Mouse (Mus musculus) kidney, adult 11 months (tissue): ENCODE data around the gene Prickle4.

ENCODE experiments used
- DNase-seq: peaks from one replicate; pipeline ENCODE4 v3.0.0; 2022

Prickle4 gene

GRCm38 (mm10) chr17:47694503-47695336 lies at the start of gene Prickle4:
Gene Prickle4 (minus strand): TSS chr17:47694736.
- DNase-seq = peak; percentile 97

- no peak for DNase-seq
These were observed 49.5 kb upstream of the Prickle4 start for GRCm38 (mm10) chr17:47744086-47744485.

GRCm38 (mm10) chr17:47742991-47743734 lies 48.6 kb upstream of the Prickle4 start:
- DNase-seq = no peak

DNA sequence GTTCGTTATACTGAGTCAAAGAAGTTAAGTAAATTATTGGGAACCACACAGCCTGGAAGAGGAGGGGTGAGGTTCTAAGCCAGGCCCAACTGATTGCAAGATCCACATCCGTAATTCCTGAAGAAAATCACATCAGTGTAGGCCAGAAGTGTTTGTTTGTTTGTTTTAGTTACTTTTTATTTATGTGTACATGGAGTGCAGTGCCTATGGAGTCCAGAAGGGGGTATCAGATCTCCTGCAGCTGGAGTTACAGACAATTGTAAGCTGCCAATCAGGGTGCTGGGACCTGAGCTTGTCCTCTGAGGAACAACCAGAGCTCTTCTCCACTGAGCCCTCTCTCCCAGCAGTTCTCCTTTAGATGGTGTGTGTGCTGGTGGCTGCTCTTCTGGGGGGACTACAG lies 45.6 kb upstream of the Prickle4 start:
- DNase-seq = no peak

- DNase-seq = peak; percentile 64
These were observed 44.6 kb upstream of the Prickle4 start for GRCm38 (mm10) chr17:47738879-47739798.

DNA sequence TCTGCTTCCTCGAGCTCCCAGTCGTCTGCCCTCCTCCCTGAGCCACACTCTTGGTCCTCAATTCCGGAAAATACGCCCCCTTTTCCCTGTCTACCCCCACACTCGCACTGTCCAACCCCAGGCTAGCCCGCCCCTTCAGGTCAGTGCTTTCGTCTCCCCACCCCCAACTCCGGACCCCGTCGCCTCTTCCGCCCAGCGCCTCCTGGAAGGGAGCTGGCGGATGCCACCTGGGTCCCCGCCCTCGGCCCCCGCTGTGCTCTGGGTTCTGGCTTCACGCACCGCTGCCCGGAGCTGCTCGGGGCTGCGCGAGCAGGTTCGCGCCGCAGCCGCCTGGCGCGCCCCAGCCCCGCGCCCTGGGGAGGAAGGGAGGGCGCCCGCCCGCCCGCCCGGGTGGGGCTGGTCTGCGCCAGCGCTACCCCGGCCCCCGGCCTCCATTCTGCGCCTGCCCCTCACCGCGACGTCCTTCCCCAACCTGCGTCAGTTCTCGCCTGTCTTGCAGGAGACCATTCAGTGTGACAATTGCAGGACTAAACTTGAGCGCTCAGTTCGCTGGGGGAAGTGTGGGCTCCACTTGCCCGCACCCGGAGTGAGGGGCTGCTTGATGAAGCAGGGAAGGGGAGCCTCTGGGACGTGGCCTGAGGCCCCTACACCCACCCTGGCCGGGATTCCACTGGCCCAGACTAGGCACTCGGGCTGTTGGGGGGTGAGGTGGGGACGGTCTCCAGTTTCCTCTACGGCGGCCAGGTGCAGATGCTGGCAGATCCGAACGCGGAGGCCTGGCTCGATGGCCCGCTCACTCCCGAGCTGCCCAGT lies 43.7 kb upstream of the Prickle4 start:
- DNase-seq = peak; percentile 76

DNA sequence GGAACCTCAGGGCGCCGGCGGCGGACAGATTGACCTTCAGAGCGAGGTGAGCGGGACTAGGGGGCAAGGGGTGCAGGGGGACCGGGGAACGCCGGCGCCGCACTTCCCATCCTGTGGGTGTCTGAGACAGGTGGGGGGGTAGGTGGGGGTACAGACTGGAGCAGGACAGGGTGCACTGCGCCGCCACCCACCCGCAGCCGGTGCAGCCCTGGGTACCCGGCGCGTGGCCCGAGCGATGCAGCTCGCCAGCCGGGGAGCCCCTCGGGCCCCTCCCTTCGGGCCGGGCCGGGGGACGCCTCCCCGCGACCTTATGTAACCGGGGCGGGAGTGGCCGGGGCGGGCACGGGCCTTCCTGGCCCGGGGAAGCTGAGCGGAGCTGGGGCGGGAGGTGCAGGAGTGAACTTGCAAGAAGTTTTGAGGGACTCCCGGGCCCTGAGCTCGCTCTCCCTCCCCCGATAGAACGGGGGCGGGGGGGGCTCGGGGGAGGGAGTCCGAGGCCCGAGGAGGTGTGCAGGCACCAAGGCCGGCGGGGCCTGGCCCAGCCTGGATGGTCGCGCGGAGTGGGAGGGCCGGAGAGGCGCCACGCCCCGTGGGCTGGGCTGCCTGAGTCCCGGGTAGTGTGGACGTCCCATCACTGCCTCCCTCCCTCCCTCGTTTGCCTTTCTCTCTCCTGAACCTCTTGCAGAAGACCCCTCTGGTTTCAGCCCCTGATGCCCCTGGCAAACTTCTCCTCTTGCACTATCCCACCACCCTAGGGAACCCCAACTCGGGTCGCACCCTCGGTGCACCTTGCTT lies 42.9 kb upstream of the Prickle4 start:
- peak; percentile 95 for DNase-seq

GRCm38 (mm10) chr17:47736856-47737255 lies 42.3 kb upstream of the Prickle4 start, which contains the start of gene Tfeb:
Gene Tfeb (plus strand): TSS chr17:47737030.
- DNase-seq = peak; percentile 95

- no peak for DNase-seq
These were observed 41.1 kb upstream of the Prickle4 start for GRCm38 (mm10) chr17:47735553-47736100.

GRCm38 (mm10) chr17:47730633-47731575 lies 36.4 kb upstream of the Prickle4 start:
- DNase-seq = no peak

- DNase-seq = no peak
These were observed 32.0 kb upstream of the Prickle4 start, which contains the start of gene Pgc for GRCm38 (mm10) chr17:47726566-47726965. Gene Pgc (plus strand): TSS chr17:47726842.

DNA sequence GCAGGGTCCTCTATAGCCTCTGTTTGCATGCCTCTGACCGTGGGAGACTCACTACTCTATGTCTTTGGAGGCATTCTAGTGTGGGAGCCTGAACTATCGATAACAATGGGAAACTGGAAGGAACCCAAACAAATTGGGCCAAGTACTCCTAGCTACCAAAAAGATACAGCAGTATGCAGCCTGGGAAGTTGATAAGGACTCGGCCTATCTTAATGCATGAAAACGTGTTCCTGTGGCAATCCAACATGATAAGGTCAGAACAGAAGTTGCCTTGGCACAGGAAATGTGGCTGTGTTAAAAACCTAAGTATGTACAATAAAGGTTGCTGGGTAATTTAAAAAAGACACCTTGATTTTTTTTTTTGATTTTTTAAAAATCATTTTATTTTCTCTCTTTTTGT lies 26.6 kb upstream of the Prickle4 start:
- DNase-seq = no peak

- DNase-seq = no peak
These were observed 20.5 kb upstream of the Prickle4 start for GRCm38 (mm10) chr17:47715037-47715436.

- no peak for DNase-seq
These were observed 18.5 kb upstream of the Prickle4 start for GRCm38 (mm10) chr17:47712889-47713571.

GRCm38 (mm10) chr17:47711883-47712282 lies 17.3 kb upstream of the Prickle4 start:
- no peak for DNase-seq

DNA sequence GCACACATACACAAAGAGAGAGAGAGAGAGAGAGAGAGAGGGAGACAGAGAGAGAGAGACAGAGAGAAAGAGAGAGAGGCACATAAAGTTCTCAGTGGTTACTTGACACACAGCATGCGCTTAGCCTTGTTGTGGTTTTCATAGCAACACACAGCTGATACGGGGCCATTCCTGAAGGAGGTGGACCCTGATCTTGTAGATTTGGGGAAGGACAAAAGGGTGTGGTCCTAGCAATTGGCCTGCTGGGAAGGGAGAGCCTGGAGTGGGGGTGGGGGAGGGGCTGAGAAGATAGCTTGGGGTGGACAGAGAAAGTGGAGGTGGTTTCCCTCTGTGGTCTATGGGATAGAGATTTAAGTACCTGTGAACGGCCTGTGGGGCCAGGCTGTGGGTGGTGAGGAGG lies 15.5 kb upstream of the Prickle4 start:
- DNase-seq = no peak

DNA sequence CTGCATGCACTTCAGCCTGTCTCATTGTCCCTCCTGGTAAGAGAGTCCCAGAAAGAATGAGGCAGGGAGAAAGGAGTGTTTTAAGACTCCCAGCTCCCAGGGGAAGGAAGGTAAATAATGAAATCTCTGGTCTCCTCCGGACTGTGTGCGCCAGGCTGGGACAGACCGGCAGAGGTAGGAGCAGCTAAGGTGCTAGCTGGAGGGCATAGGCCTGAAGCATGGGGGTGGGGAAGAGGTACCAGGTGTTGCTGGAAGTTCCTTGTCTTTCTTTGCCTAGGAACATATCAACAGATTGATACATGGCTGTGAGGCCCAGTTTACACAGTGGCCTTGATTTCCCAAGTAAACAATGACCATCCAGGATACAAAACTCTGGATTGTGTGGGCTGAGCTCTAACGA lies 14.4 kb upstream of the Prickle4 start:
- no peak for DNase-seq

DNA sequence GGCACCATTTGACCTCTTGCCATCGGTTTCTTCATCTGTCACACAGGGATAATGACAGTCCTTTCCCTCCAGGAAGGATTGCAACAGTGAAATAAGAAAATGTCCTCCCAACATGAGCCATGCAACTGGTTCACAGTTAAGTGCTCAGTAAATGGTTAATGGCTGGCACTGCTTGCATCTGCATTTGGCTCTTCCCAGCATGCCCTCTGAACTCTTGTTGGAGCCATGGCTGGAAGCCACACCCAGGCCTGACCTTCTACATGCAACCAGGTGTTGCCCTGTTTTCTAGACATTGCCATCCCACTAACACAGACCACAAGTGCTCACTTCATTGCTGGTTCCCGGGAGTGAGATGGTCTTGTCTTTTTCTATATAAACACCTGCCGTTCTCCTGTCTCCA lies 13.4 kb upstream of the Prickle4 start:
- peak; percentile 38 for DNase-seq

DNA sequence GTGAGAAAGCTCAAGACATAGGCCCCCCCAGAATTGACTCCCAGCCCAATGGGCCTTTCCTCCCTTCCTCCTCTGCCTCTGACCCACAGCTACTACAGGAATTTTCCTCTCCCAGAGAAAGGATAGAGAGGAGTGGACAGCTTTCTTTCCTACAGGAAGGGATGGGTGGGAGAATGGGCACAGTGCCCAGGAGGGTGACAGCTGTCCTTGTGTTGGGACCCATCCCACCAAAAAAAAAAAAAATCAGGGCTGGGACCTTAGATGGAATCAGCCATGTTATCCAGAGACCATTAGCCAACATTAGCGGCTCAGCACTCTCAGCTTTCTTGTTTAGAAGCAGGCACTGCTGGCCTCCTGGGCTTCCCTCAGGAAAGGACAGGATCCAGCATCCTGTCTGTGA lies 11.7 kb upstream of the Prickle4 start:
- DNase-seq = no peak
